Mouse (Mus musculus) embryonic facial prominence, embryonic 14.5 days (tissue): ENCODE measurements around the gene Hypk. TPM values are rescaled to one million over a fixed set of nuclear protein-coding genes. Genes with fewer than 3 reads are reported as not detected.
"Not testable (repeated sequence)": the region's sequence is repeated elsewhere in the genome, so short reads cannot be mapped to it uniquely, and the experiment has no call there.

Experiments used
- ATAC-seq: fragments of 200-750 bp; cut with Nextera tagmentation; 2 replicates; pipeline ENCODE4 v1.8.0; 2017; ENCODE audit warnings: low read depth, moderate number of reproducible peaks, moderate TSS enrichment
- DNase-seq: peaks from one replicate; pipeline ENCODE4 v3.0.0-alpha.2; 2015; ENCODE audit warnings: low spot score
- H3K27ac ChIP-seq: fragments of 300-500 bp; sonication (generic); replicated peaks from 2 replicates; pipeline ENCODE4 v1.5.1; 2014; ENCODE audit warnings: low read depth, mild to moderate bottlenecking, low read length, moderate library complexity
- H3K27me3 ChIP-seq: fragments of 300-500 bp; sonication (generic); replicated peaks from 2 replicates; pipeline ENCODE4 v1.6.1; 2014; ENCODE audit warnings: low read length; ENCODE audit not compliant: control insufficient read depth, insufficient read depth
- H3K36me3 ChIP-seq: fragments of 300-500 bp; sonication (generic); 2 replicates; pipeline ENCODE4 v1.6.1; 2014; ENCODE audit warnings: low read length, mixed read lengths; ENCODE audit not compliant: control insufficient read depth, insufficient read depth
- H3K4me1 ChIP-seq: fragments of 300-500 bp; sonication (generic); 2 replicates; pipeline ENCODE4 v1.6.1; 2014; ENCODE audit warnings: antibody characterized with exemption, low read length; ENCODE audit not compliant: control insufficient read depth, insufficient read depth
- H3K4me2 ChIP-seq: fragments of 300-500 bp; sonication (generic); 2 replicates; pipeline ENCODE4 v1.6.1; 2014; ENCODE audit warnings: low read depth, mild to moderate bottlenecking, low read length, moderate library complexity, mixed read lengths
- H3K4me3 ChIP-seq: fragments of 300-500 bp; sonication (generic); 2 replicates; pipeline ENCODE4 v1.5.1; 2014; ENCODE audit warnings: low read depth, mild to moderate bottlenecking, low read length
- H3K9ac ChIP-seq: fragments of 300-500 bp; sonication (generic); 2 replicates; pipeline ENCODE4 v1.6.1; 2014; ENCODE audit warnings: low read depth, mild to moderate bottlenecking, low read length, moderate library complexity, mixed read lengths
- H3K9me3 ChIP-seq: fragments of 300-500 bp; sonication (generic); 2 replicates; pipeline ENCODE4 v1.6.1; 2016; ENCODE audit warnings: low read length; ENCODE audit not compliant: control insufficient read depth
- WGBS: fragments of 180-500 bp; shearing (Covaris S2); extraction: QIAGEN DNeasy Blood & Tissue Kit; methylation state at CpG from one replicate; pipeline ENCODE4 v1.1.7; 2014; 5-methylcytosine and 5-hydroxymethylcytosine counted together
- polyA plus RNA-seq: library from polyadenylated mRNA; unstranded; fragments of >200 nt; fragmentation: Nextera tagmentation; extraction: Ambion mirVana; gene quantifications from 2 replicates; pipeline ENCODE4 v1.2.1, GENCODE M21; 2014

Hypk gene
- polyA plus RNA-seq, 1 experiment from 2014 or later: 92.5 TPM

- DNase-seq, H3K36me3 ChIP-seq, H3K4me2 ChIP-seq, H3K27ac ChIP-seq, H3K4me3 ChIP-seq, H3K4me1 ChIP-seq, H3K9me3 ChIP-seq, H3K27me3 ChIP-seq, ATAC-seq, H3K9ac ChIP-seq: not testable (repeated sequence)
- WGBS: 92% methylated on average over 3 of the region's 3 CpGs
Measured at GRCm38 (mm10) chr2:121472783-121473182, 19.7 kb downstream of the Hypk start.

DNA sequence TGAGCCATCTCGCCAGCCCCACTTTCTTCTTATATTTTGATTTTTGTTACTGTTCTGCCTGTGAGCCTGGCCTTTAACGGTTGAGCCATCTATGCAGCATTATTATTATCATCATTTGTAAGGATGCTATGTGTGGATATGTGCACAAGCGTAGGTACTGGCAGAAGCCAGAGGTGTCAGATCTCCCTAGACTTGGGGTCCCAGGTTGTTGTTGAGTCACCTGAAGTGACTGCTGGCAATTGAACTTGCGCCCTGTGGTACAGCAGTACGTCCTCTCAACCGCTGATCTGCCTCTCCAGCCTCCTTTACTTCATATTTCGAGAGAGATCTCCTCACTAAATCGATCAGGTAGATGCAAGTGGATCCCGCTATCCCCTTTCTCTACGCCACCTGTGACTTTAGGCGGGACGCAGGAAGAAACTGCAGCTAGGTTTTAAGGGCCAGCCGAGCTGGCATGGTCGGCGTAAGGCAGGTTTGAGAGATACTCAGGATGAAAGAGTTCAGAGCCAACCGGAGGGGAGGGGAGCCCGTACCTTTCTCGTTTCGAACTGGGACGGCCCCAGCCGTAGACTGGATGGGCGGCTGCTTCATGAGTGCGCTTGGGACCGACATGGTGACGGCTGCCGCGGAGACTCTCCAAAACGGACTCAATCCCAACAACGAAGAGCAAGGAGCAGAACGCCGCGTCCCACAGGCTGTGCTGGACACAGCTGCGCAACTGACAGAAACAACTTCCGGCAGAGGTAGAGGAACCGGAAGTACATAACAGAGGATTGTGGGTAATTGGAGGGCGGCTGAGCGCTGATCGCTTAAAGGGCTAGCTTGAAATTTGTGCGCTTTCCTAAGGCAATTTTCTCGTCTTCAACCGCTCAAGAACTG lies 20.4 kb downstream of the Hypk start, which contains the start of gene Mfap1b:
Mfap1b (minus strand) TSS at position 767 of the 879 bp plus-strand sequence.
- not testable (repeated sequence) for H3K4me1 ChIP-seq, H3K9me3 ChIP-seq, H3K27me3 ChIP-seq, H3K36me3 ChIP-seq
- Histone ChIP-seq H3K4me2 (peak within 1 kb of the TSS; percentile 62), H3K4me3 (peak within 1 kb of the TSS; percentile 62), H3K9ac (peak within 1 kb of the TSS; percentile 70), H3K27ac (0 out of 2 replicates have a peak within 1 kb of the TSS, but pooled peaks have one; percentile 44)
- WGBS: 4% methylated on average over 32 of the region's 41 CpGs
- peak; percentile 94 for ATAC-seq
- DNase-seq: peak; percentile 96

DNA sequence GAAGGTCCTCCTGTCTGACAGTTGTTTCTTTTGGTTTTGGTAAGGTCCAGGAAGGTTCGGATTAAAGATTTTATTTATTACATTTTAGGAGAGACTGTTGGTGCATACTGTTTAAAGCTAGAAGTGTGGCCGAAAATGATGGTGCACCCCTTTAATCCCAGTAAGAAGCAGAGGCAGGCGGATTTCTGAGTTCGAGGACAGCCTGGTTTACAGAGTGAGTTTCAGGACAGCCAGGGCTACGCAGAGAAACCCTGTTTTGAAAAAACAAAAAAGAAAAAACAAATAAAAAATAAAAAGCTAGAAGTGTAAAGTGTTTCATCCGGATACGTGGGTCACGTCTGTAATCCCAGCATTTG lies 21.1 kb downstream of the Hypk start:
- ATAC-seq: peak; percentile 35; the same call in 1 of the 2 replicates
- peak overlapping the region; percentile 70; the same call in 1 of the 2 replicates for H3K9ac ChIP-seq
- no peak for DNase-seq
- peaks cover 6% of the 10 kb centered on the region; the same call in 1 of the 2 replicates for H3K4me1 ChIP-seq
- no peaks in the 10 kb centered on the region for H3K27me3 ChIP-seq
- H3K4me3 ChIP-seq: peak overlapping the region; percentile 62
- H3K36me3 ChIP-seq: no peaks in the 10 kb centered on the region
- no peaks in the 10 kb centered on the region for H3K9me3 ChIP-seq
- 37% methylated on average over 8 of the region's 8 CpGs for WGBS
- peak overlapping the region; percentile 62 for H3K4me2 ChIP-seq
- H3K27ac ChIP-seq: 0 out of 2 replicates have a peak overlapping the region, but pooled peaks have one; percentile 44

DNA sequence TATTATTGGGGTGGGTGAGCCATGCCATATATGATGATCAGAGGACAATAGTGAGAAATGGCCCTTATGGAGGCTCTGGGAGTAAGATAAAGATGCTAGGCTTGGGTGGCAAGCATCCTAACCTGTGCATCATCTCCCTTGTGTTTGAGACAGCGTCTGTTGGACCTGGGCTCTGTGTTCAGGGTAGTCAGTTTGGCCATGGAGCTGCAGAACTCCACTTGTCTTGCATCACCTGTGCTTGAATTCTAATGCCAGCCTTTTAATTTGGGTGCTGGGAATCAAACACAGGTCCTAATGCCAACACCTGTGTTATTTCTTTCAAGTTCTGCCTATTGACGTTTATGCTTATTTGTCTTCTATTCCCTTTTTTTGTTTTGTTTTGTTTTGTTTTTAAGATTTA lies 22.2 kb downstream of the Hypk start:
- H3K27ac ChIP-seq, ATAC-seq, H3K4me3 ChIP-seq, H3K4me1 ChIP-seq, H3K9me3 ChIP-seq, H3K9ac ChIP-seq, H3K27me3 ChIP-seq, H3K4me2 ChIP-seq, DNase-seq, H3K36me3 ChIP-seq: not testable (repeated sequence)
- 95% methylated on average over 2 of the region's 2 CpGs for WGBS

DNA sequence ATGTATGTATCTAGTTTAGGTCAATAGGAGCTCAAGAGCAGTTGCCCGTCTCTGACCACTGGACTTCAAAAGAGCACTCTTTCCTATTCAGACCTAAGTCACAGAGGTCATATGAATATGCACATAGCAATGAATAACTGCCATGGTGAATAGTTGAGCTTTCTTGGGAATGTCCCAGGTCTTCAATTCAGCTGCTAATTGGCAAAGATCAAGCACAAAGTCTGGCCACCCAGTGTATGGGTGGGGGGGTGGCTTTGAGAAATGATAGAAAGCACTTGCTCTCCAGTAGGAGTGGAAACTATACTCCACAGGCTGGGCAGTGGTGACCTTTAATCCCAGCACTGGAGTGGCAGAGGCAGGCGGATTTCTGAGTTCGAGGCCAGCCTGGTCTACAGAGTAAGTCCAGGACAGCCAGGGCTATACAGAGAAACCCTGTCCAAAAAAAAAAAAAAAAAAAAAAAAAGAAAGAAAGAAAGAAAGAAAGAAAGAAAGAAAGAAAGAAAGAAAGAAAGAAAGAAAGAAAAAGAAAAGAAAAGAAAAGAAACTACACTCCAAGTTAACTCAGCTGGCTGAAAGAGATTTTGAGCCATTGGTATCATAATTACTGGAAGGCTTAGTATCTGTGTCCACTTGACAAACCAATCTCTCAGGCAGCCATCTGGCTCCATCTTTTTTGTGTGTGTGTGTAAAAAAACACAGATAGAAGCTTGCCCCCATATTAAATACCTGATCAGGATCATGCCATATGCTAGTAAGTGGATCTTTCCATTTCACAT lies 24.6 kb downstream of the Hypk start:
- no peak overlapping the region for H3K4me3 ChIP-seq
- no peak overlapping the region for H3K27ac ChIP-seq
- no peaks in the 10 kb centered on the region for H3K36me3 ChIP-seq
- H3K9ac ChIP-seq: no peak overlapping the region
- H3K4me2 ChIP-seq: no peak overlapping the region
- H3K27me3 ChIP-seq: no peaks in the 10 kb centered on the region
- DNase-seq (no peak), ATAC-seq (no peak)
- no peaks in the 10 kb centered on the region for H3K9me3 ChIP-seq
- 85% methylated on average over 3 of the region's 3 CpGs for WGBS
- H3K4me1 ChIP-seq: peaks cover 6% of the 10 kb centered on the region; the same call in 1 of the 2 replicates

DNA sequence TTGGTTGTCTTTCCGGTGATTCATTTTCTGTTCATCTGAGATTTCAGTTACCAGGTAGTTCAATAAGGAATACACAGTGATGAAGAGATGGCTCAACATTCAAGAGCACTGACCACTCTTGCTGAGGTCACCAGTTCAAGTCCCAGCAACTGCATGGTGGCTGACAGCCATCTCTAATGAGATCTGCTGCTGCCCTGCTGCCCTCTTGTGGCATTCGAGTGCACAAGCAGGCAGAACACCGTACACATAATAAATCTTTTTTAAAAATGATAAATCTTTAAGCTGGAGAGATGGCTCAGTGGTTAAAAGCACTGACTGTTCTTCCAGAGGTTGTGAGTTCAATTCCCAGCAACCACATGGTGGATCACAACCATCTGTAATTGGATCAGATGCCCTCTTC lies 27.4 kb downstream of the Hypk start:
- H3K4me1 ChIP-seq: no peaks in the 10 kb centered on the region
- no peak for DNase-seq

GRCm38 (mm10) chr2:121480916-121481315 lies 27.8 kb downstream of the Hypk start:
- not testable (repeated sequence) for H3K4me3 ChIP-seq, H3K4me1 ChIP-seq, ATAC-seq, H3K9me3 ChIP-seq, H3K27me3 ChIP-seq, H3K9ac ChIP-seq, DNase-seq, H3K4me2 ChIP-seq, H3K27ac ChIP-seq, H3K36me3 ChIP-seq
- WGBS: 84% methylated on average over 13 of the region's 13 CpGs

More for the DNA sequence above, 27.4 kb downstream of the Hypk start:
- no peaks in the 10 kb centered on the region for H3K9me3 ChIP-seq
- no peak overlapping the region for H3K4me2 ChIP-seq
- H3K27ac ChIP-seq: no peak overlapping the region
- 58% methylated on average over 3 of the region's 3 CpGs for WGBS
- no peaks in the 10 kb centered on the region for H3K27me3 ChIP-seq
- H3K4me3 ChIP-seq: no peak overlapping the region
- ATAC-seq: no peak
- no peaks in the 10 kb centered on the region for H3K36me3 ChIP-seq
- no peak overlapping the region for H3K9ac ChIP-seq

DNA sequence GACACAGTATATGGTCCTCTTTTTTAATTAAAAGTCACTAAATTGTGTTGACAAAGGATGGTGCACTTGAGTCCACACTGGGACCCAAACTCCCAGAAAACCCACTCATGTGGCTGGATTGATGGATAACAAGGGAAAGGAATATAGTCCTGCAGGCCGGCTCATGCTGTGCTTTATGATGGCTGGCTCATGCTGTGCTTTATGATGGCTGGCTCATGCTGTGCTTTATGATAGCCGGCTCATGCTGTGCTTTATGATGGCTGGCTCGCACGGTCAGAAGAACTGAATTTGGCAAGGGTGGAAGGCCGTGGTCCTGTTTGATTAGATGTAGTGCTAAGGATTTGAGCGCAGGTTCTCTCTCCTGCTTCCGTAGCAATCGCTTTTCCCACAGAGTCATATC lies 30.5 kb downstream of the Hypk start:
- H3K27me3 ChIP-seq: no peaks in the 10 kb centered on the region
- ATAC-seq: no peak
- WGBS: 69% methylated on average over 8 of the region's 8 CpGs

More for the DNA sequence above, 30.5 kb downstream of the Hypk start:
- no peak for DNase-seq
- H3K36me3 ChIP-seq: no peaks in the 10 kb centered on the region
- H3K27ac ChIP-seq: no peak overlapping the region
- no peaks in the 10 kb centered on the region for H3K4me1 ChIP-seq
- no peak overlapping the region for H3K9ac ChIP-seq
- no peaks in the 10 kb centered on the region for H3K9me3 ChIP-seq
- no peak overlapping the region for H3K4me3 ChIP-seq
- H3K4me2 ChIP-seq: no peak overlapping the region
